Mouse (Mus musculus): Measurements from ENCODE around the gene Creb1. TPM values are rescaled to one million over a fixed set of nuclear protein-coding genes. Genes with fewer than 3 reads are reported as not detected.
"Not testable (repeated sequence)": the region's sequence is repeated elsewhere in the genome, so short reads cannot be mapped to it uniquely, and the experiment has no call there.

Gene Creb1
- polyA plus RNA-seq, 2 experiments: 19.6 to 39.5 TPM

DNA sequence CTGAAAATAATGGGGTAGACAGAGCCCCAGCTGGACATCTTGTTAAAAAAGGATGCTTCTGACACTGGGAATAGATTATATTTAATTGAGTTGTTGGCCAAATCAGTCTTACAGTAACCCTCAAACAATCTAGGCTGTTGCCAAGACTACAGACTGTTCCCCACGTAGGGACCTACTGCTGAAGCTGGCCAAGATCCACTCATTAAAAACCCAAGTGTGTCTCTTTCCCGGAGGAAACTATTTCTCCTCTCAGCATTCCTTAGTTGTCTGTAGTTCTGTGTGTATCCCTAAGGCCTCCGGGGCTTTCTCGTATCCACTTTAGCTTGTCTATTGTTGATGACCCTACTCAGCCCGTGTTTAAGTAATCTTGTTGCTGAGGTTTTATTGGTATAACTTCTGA is 99.1 kb downstream of the Creb1 start:
- Histone ChIP-seq H3K9me3 (ENCODE audit: control insufficient read depth, low read length) (no peaks in the 10 kb centered on the region), H3K27me3 (ENCODE audit: control insufficient read depth, insufficient read depth, low read length) (no peaks in the 10 kb centered on the region), H3K9ac (ENCODE audit: low read depth, low read length, severe bottlenecking) (no peak overlapping the region), H3K4me3 (replicated peaks; ENCODE audit: low read length) (no peak overlapping the region), H3K36me3 (ENCODE audit: control insufficient read depth, insufficient read depth, low read length) (no peaks in the 10 kb centered on the region), H3K4me2 (replicated peaks; ENCODE audit: low read depth, low read length, severe bottlenecking) (no peak overlapping the region), H3K4me1 (ENCODE audit: control insufficient read depth, insufficient read depth, low read length) (no peaks in the 10 kb centered on the region), H3K27ac (replicated peaks; ENCODE audit: low read depth, low read length) (no peak overlapping the region)
- no peak for TF ChIP-seq POLR2A (IDR thresholded peaks at IDR 0.05; ENCODE audit: borderline replicate concordance, extremely low read depth, insufficient read depth, insufficient read length)
- 67% methylated on average over 5 of the region's 5 CpGs for WGBS
- ATAC-seq (ENCODE audit: low FRiP score, low read depth): no peak
- no peak for DNase-seq (ENCODE audit: low spot score)

DNA sequence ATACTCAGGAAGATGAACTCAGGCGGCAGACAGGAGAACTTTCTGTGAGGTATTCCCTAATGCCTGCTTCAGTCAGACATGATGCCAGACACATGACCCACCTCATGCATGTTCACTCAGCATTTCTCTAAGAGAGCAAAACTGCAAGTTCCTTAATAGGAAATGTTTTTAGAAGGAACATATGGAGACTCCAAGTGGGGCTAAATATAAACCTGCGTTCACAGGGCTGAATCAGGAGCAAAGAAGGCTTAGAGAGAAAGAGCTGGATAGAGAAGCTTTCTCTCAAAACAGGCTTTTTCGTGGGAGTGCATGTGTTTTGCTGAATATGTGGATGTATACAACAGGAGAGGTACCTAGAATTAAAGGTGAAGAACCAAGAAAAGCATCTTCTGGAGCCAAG is 100.8 kb downstream of the Creb1 start:
- no peaks in the 10 kb centered on the region for H3K36me3 ChIP-seq (ENCODE audit: control insufficient read depth, insufficient read depth, low read length)
- no peak overlapping the region for H3K4me3 ChIP-seq (replicated peaks; ENCODE audit: low read length)
- no peaks in the 10 kb centered on the region for H3K27me3 ChIP-seq (ENCODE audit: control insufficient read depth, insufficient read depth, low read length)
- H3K4me2 ChIP-seq (replicated peaks; ENCODE audit: low read depth, low read length, severe bottlenecking): no peak overlapping the region
- ATAC-seq (ENCODE audit: low FRiP score, low read depth): no peak
- DNase-seq (ENCODE audit: low spot score): no peak
- no peaks in the 10 kb centered on the region for H3K4me1 ChIP-seq (ENCODE audit: control insufficient read depth, insufficient read depth, low read length)
- H3K27ac ChIP-seq (replicated peaks; ENCODE audit: low read depth, low read length): no peak overlapping the region
- 85% methylated on average over 3 of the region's 3 CpGs for WGBS
- H3K9me3 ChIP-seq (ENCODE audit: control insufficient read depth, low read length): no peaks in the 10 kb centered on the region
- no peak overlapping the region for H3K9ac ChIP-seq (ENCODE audit: low read depth, low read length, severe bottlenecking)
- TF ChIP-seq POLR2A (IDR thresholded peaks at IDR 0.05; ENCODE audit: borderline replicate concordance, extremely low read depth, insufficient read depth, insufficient read length): no peak

DNA sequence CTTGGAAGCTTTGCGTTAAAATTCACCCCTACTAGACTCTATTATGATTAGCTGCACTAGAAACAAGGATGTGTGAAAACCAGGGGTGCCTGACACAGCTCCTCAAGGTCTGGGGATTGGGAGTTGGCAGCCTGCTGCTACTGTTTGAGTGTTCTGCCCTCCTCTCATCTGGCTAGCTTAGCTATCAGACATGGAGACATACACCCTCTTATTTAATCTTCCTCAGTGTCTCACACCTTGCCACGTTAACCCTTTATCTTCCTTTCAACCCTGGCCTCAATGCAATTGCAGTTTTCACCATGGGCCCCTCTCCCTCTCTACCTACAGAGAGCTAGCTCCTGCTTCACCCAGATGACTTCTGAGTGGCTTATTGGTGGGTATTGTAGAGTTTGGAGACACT is 103.2 kb downstream of the Creb1 start:
- no peaks in the 10 kb centered on the region for H3K4me1 ChIP-seq (ENCODE audit: control insufficient read depth, insufficient read depth, low read length)
- H3K36me3 ChIP-seq (ENCODE audit: control insufficient read depth, insufficient read depth, low read length): no peaks in the 10 kb centered on the region
- WGBS: 52% methylated on average over 2 of the region's 2 CpGs
- H3K9ac ChIP-seq (ENCODE audit: low read depth, low read length, severe bottlenecking): no peak overlapping the region
- H3K4me2 ChIP-seq (replicated peaks; ENCODE audit: low read depth, low read length, severe bottlenecking): no peak overlapping the region
- H3K4me3 ChIP-seq (replicated peaks; ENCODE audit: low read length): no peak overlapping the region
- no peaks in the 10 kb centered on the region for H3K9me3 ChIP-seq (ENCODE audit: control insufficient read depth, low read length)
- H3K27me3 ChIP-seq (ENCODE audit: control insufficient read depth, insufficient read depth, low read length): no peaks in the 10 kb centered on the region
- H3K27ac ChIP-seq (replicated peaks; ENCODE audit: low read depth, low read length): no peak overlapping the region
- TF ChIP-seq POLR2A (IDR thresholded peaks at IDR 0.05; ENCODE audit: borderline replicate concordance, extremely low read depth, insufficient read depth, insufficient read length): no peak
- no peak for ATAC-seq (ENCODE audit: low FRiP score, low read depth)
- no peak for DNase-seq (ENCODE audit: low spot score)

DNA sequence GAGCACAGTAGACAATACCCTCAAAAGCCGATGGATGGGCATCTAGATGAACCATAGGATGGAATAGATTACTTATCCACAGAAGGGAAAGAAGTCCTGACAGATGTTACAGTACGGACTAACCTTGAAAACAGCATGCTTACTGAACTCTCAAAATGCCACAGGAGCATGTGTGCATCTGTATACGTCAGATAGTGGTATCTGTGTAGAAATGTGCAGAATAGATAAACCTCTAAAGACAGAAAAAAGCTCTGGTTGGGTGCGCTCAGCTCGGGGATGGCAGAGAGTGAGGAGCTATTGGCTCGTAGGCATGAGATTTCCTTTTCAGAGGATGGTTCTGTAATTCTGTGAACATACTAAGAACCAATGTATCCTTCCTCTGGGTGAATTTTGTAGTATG is 106.8 kb downstream of the Creb1 start:
- no peaks in the 10 kb centered on the region for H3K9me3 ChIP-seq (ENCODE audit: control insufficient read depth, low read length)
- no peak overlapping the region for H3K4me2 ChIP-seq (replicated peaks; ENCODE audit: low read depth, low read length, severe bottlenecking)
- ATAC-seq (ENCODE audit: low FRiP score, low read depth): no peak
- H3K4me1 ChIP-seq (ENCODE audit: control insufficient read depth, insufficient read depth, low read length): no peaks in the 10 kb centered on the region
- H3K36me3 ChIP-seq (ENCODE audit: control insufficient read depth, insufficient read depth, low read length): no peaks in the 10 kb centered on the region
- no peak overlapping the region for H3K27ac ChIP-seq (replicated peaks; ENCODE audit: low read depth, low read length)
- H3K27me3 ChIP-seq (ENCODE audit: control insufficient read depth, insufficient read depth, low read length): no peaks in the 10 kb centered on the region
- no peak overlapping the region for H3K4me3 ChIP-seq (replicated peaks; ENCODE audit: low read length)
- TF ChIP-seq POLR2A (IDR thresholded peaks at IDR 0.05; ENCODE audit: borderline replicate concordance, extremely low read depth, insufficient read depth, insufficient read length): no peak
- no peak for DNase-seq (ENCODE audit: low spot score)
- no peak overlapping the region for H3K9ac ChIP-seq (ENCODE audit: low read depth, low read length, severe bottlenecking)
- WGBS: 87% methylated on average over 6 of the region's 6 CpGs

DNA sequence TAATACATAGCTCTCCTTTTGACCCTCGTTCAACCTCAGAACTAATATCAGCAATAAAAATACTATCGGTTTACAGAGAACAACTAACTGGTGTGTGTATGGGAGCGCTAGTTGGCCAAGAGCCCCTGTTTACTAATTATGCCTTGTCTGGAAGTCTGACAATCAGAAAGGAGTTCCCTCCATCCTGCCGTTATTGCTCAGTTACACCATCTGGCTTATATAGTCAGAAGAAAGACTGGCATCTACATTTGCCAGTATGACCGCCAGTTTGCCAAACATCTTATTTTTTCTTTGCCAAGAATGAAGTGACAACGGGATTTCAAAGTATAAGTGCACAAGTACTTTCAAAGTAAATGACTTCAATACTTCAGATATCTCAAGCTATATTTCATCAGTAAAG is 108.6 kb downstream of the Creb1 start:
- DNase-seq (ENCODE audit: low spot score): no peak
- Histone ChIP-seq H3K9ac (ENCODE audit: low read depth, low read length, severe bottlenecking) (no peak overlapping the region), H3K4me1 (ENCODE audit: control insufficient read depth, insufficient read depth, low read length) (no peaks in the 10 kb centered on the region), H3K27me3 (ENCODE audit: control insufficient read depth, insufficient read depth, low read length) (no peaks in the 10 kb centered on the region), H3K4me2 (replicated peaks; ENCODE audit: low read depth, low read length, severe bottlenecking) (no peak overlapping the region), H3K27ac (replicated peaks; ENCODE audit: low read depth, low read length) (no peak overlapping the region), H3K4me3 (replicated peaks; ENCODE audit: low read length) (no peak overlapping the region), H3K36me3 (ENCODE audit: control insufficient read depth, insufficient read depth, low read length) (no peaks in the 10 kb centered on the region), H3K9me3 (ENCODE audit: control insufficient read depth, low read length) (no peaks in the 10 kb centered on the region)
- no peak for TF ChIP-seq POLR2A (IDR thresholded peaks at IDR 0.05; ENCODE audit: borderline replicate concordance, extremely low read depth, insufficient read depth, insufficient read length)
- WGBS: 85% methylated on average over 6 of the region's 6 CpGs
- no peak for ATAC-seq (ENCODE audit: low FRiP score, low read depth)

DNA sequence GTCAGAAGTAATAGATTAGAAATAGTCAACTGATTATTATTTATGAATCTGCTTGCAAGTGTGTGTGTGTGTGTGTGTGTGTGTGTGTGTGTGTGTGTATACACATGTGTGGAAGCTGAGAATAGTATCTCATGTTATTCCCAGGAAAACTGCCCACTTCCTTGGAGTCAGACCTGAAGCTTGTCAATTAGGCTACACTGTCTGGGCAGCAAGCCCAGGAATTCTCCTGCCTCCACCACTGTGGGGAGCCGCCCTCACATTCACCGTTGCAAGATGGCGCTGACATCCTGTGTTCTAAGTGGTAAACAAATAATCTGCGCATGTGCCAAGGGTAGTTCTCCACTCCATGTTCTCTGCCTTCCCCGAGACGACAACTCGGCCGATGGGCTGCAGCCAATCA is 110.1 kb downstream of the Creb1 start:
- not testable (repeated sequence) for H3K36me3 ChIP-seq (ENCODE audit: control insufficient read depth, insufficient read depth, low read length); H3K4me2 ChIP-seq (replicated peaks; ENCODE audit: low read depth, low read length, severe bottlenecking); H3K27ac ChIP-seq (replicated peaks; ENCODE audit: low read depth, low read length); ATAC-seq (ENCODE audit: low FRiP score, low read depth); H3K27me3 ChIP-seq (ENCODE audit: control insufficient read depth, insufficient read depth, low read length); DNase-seq (ENCODE audit: low spot score); H3K4me3 ChIP-seq (replicated peaks; ENCODE audit: low read length); H3K9me3 ChIP-seq (ENCODE audit: control insufficient read depth, low read length); H3K4me1 ChIP-seq (ENCODE audit: control insufficient read depth, insufficient read depth, low read length); H3K9ac ChIP-seq (ENCODE audit: low read depth, low read length, severe bottlenecking)
- 95% methylated on average over 8 of the region's 8 CpGs for WGBS
